Comparison of ENCODE assay signal across 12 mouse cellular contexts in genomic region chr11:69761868-69762267, GRCm38 (mm10). TPM values are rescaled to one million over a fixed set of nuclear protein-coding genes. Genes with fewer than 3 reads are reported as not detected.
DNase-seq lines count a peak whose midpoint lies in the region; ATAC-seq and TF ChIP-seq lines count a peak whose summit lies in the region.
"Had no signal": no experiment of that assay in that cellular context is flagged by ENCODE, and none has a peak within 500 bp of the region (broad histone marks: within the 10 kb centered on the region; RNA-seq: fewer than 3 reads in every experiment).

Slc35g3 (minus strand) TSS chr11:69761968.

- H3K9ac ChIP-seq in liver, embryonic 11.5 days (ENCODE audit: low read depth, low read length), result peak within 1 kb of the TSS; percentile 27; the same call in 1 of the 2 replicates
- H3K9ac ChIP-seq in liver, postnatal 0 days (replicated peaks), result no peak within 1 kb of the TSS
- H3K9ac ChIP-seq in hindbrain, embryonic 11.5 days (ENCODE audit: low read depth, low read length), result 0 out of 2 replicates have a peak within 1 kb of the TSS, but pooled peaks have one; percentile 15
- no peak within 1 kb of the TSS for H3K9ac ChIP-seq in limb, embryonic 11.5 days (ENCODE audit: low read length)
- 0 out of 2 replicates have a peak within 1 kb of the TSS, but pooled peaks have one; percentile 21 for H3K9ac ChIP-seq in neural tube, embryonic 14.5 days (replicated peaks; ENCODE audit: low read depth, low read length)

- H3K9me3 ChIP-seq in liver, embryonic 11.5 days (ENCODE audit: control insufficient read depth, low read length), result no peaks in the 10 kb centered on the region
- no peaks in the 10 kb centered on the region for H3K9me3 ChIP-seq in liver, postnatal 0 days (ENCODE audit: low read length)
- no peaks in the 10 kb centered on the region for H3K9me3 ChIP-seq in hindbrain, embryonic 11.5 days (ENCODE audit: control insufficient read depth, low read length)
- H3K9me3 ChIP-seq in limb, embryonic 11.5 days (ENCODE audit: control insufficient read depth, low read length), result no peaks in the 10 kb centered on the region
- no peaks in the 10 kb centered on the region for H3K9me3 ChIP-seq in neural tube, embryonic 14.5 days (ENCODE audit: control insufficient read depth, low read length)
- H3K9me3 ChIP-seq: intestine, embryonic 15.5 days had no signal

- TF ChIP-seq CTCF in liver, postnatal 0 days (IDR thresholded peaks at IDR 0.05; ENCODE audit: low read depth), result no peak

- no peaks in the 10 kb centered on the region for H3K27me3 ChIP-seq in liver, embryonic 11.5 days (replicated peaks; ENCODE audit: control insufficient read depth, insufficient read depth, low read length)
- no peaks in the 10 kb centered on the region for H3K27me3 ChIP-seq in liver, postnatal 0 days (ENCODE audit: insufficient read depth, low read length)
- H3K27me3 ChIP-seq in hindbrain, embryonic 11.5 days (ENCODE audit: control insufficient read depth, insufficient read depth, low read length), result no peaks in the 10 kb centered on the region
- no peaks in the 10 kb centered on the region for H3K27me3 ChIP-seq in limb, embryonic 11.5 days (ENCODE audit: control insufficient read depth, insufficient read depth, low read length)
- no peaks in the 10 kb centered on the region for H3K27me3 ChIP-seq in neural tube, embryonic 14.5 days (ENCODE audit: control insufficient read depth, insufficient read depth, low read length)
- H3K27me3 ChIP-seq: intestine, embryonic 15.5 days had no signal

- peaks cover 22% of the 10 kb centered on the region for H3K4me1 ChIP-seq in liver, embryonic 11.5 days (replicated peaks; ENCODE audit: control insufficient read depth, insufficient read depth, low read length)
- peaks cover 23% of the 10 kb centered on the region for H3K4me1 ChIP-seq in liver, postnatal 0 days (ENCODE audit: insufficient read depth)
- H3K4me1 ChIP-seq in hindbrain, embryonic 11.5 days (replicated peaks; ENCODE audit: control insufficient read depth, insufficient read depth, low read length), result peaks cover 9% of the 10 kb centered on the region
- H3K4me1 ChIP-seq in limb, embryonic 11.5 days (ENCODE audit: control insufficient read depth, insufficient read depth, low read length), result peaks cover 20% of the 10 kb centered on the region
- H3K4me1 ChIP-seq in neural tube, embryonic 14.5 days (ENCODE audit: control insufficient read depth, insufficient read depth, low read length), result peaks cover 27% of the 10 kb centered on the region

- H3K4me3 ChIP-seq in liver, embryonic 11.5 days (ENCODE audit: low read depth, low read length), result no peak within 1 kb of the TSS
- no peak within 1 kb of the TSS for H3K4me3 ChIP-seq in liver, postnatal 0 days (ENCODE audit: low read depth, low read length)
- no peak within 1 kb of the TSS for H3K4me3 ChIP-seq in hindbrain, embryonic 11.5 days (ENCODE audit: low read depth, low read length)
- no peak within 1 kb of the TSS for H3K4me3 ChIP-seq in limb, embryonic 11.5 days (ENCODE audit: low read depth, low read length)
- H3K4me3 ChIP-seq in neural tube, embryonic 14.5 days (ENCODE audit: low read depth, low read length), result no peak within 1 kb of the TSS
- H3K4me3 ChIP-seq: intestine, embryonic 15.5 days had no signal

- 63% methylated on average over 1 of the region's 1 CpGs for WGBS in liver, embryonic 11.5 days
- WGBS in liver, postnatal 0 days (ENCODE audit: insufficient replicate concordance), result 62% methylated on average over 1 of the region's 1 CpGs
- 70% methylated on average over 1 of the region's 1 CpGs for WGBS in hindbrain, embryonic 11.5 days
- 75% methylated on average over 1 of the region's 1 CpGs for WGBS in limb, embryonic 11.5 days
- WGBS in neural tube, embryonic 14.5 days, result 88% methylated on average over 1 of the region's 1 CpGs

- no peak for ATAC-seq in liver, embryonic 11.5 days (replicated peaks; ENCODE audit: low FRiP score)
- no peak for ATAC-seq in liver, postnatal 0 days
- no peak for ATAC-seq in hindbrain, embryonic 11.5 days (ENCODE audit: low FRiP score)
- ATAC-seq in limb, embryonic 11.5 days (ENCODE audit: insufficient number of reproducible peaks, low FRiP score, low TSS enrichment, low read depth), result no peak
- ATAC-seq in neural tube, embryonic 14.5 days (ENCODE audit: low read depth), result no peak
- ATAC-seq: intestine, embryonic 15.5 days had no signal

- H3K36me3 ChIP-seq in liver, embryonic 11.5 days (ENCODE audit: control insufficient read depth, insufficient read depth, low read length), result no peaks in the 10 kb centered on the region
- H3K36me3 ChIP-seq in liver, postnatal 0 days (replicated peaks; ENCODE audit: insufficient read depth, low read length), result no peaks in the 10 kb centered on the region
- no peaks in the 10 kb centered on the region for H3K36me3 ChIP-seq in hindbrain, embryonic 11.5 days (ENCODE audit: control insufficient read depth, insufficient read depth, low read length)
- H3K36me3 ChIP-seq in limb, embryonic 11.5 days (ENCODE audit: control insufficient read depth, insufficient read depth, low read length), result no peaks in the 10 kb centered on the region
- H3K36me3 ChIP-seq in neural tube, embryonic 14.5 days (ENCODE audit: control insufficient read depth, insufficient read depth, low read length), result no peaks in the 10 kb centered on the region
- H3K36me3 ChIP-seq: intestine, embryonic 15.5 days had no signal

- no peak for TF ChIP-seq EP300 in liver, postnatal 0 days (IDR thresholded peaks at IDR 0.05; ENCODE audit: low read depth)

- no peak within 1 kb of the TSS for H3K4me2 ChIP-seq in liver, embryonic 11.5 days
- no peak within 1 kb of the TSS for H3K4me2 ChIP-seq in liver, postnatal 0 days (ENCODE audit: low read depth, low read length)
- no peak within 1 kb of the TSS for H3K4me2 ChIP-seq in hindbrain, embryonic 11.5 days (replicated peaks; ENCODE audit: low read depth, low read length)
- H3K4me2 ChIP-seq in limb, embryonic 11.5 days (ENCODE audit: low read depth, severe bottlenecking), result 0 out of 2 replicates have a peak within 1 kb of the TSS, but pooled peaks have one; percentile 7
- H3K4me2 ChIP-seq in neural tube, embryonic 14.5 days (ENCODE audit: low read depth, low read length), result no peak within 1 kb of the TSS

- no peak within 1 kb of the TSS; the same call in 1 of the 2 replicates for H3K27ac ChIP-seq in liver, embryonic 11.5 days (ENCODE audit: low read depth, low read length)
- H3K27ac ChIP-seq in liver, postnatal 0 days (ENCODE audit: low read depth), result no peak within 1 kb of the TSS
- H3K27ac ChIP-seq in hindbrain, embryonic 11.5 days (ENCODE audit: low read depth, low read length), result no peak within 1 kb of the TSS
- H3K27ac ChIP-seq in limb, embryonic 11.5 days (replicated peaks; ENCODE audit: low read depth, low read length), result no peak within 1 kb of the TSS
- H3K27ac ChIP-seq in neural tube, embryonic 14.5 days (ENCODE audit: low read depth, low read length), result peak within 1 kb of the TSS; percentile 94

- DNase-seq in liver, embryonic 11.5 days (ENCODE audit: low spot score), result no peak
- DNase-seq in liver, postnatal 0 days, result no peak
- no peak for DNase-seq in hindbrain, embryonic 11.5 days (ENCODE audit: low spot score)
- no peak for DNase-seq in limb, embryonic 11.5 days (ENCODE audit: low spot score)
- no peak for DNase-seq in embryo, embryonic 10 days (ENCODE audit: low spot score)
- DNase-seq in gastrocnemius, postnatal 10 days, result no peak
- DNase-seq: cerebellum, adult 8-10 months; thymus, adult 2 months had no signal

RNA-seq across cellular contexts. Expression of gene Slc35g3, which starts in this region (rescaled TPM):
- not detected in 2 replicates for polyA plus RNA-seq in liver, embryonic 11.5 days (2014; fragmentation: Nextera tagmentation; extraction: Ambion mirVana)
- polyA plus RNA-seq in liver, postnatal 0 days (2015; fragmentation: Nextera tagmentation; extraction: Ambion mirVana), result not detected in 2 replicates
- polyA plus RNA-seq in hindbrain, embryonic 11.5 days (2014; fragmentation: Nextera tagmentation; extraction: Ambion mirVana), result 0.57 and 1.1 TPM in 2 replicates
- 0.09 TPM in 1 of 2 replicates, not detected in the other for polyA plus RNA-seq in limb, embryonic 11.5 days (2014; fragmentation: Nextera tagmentation; extraction: Ambion mirVana)
- polyA plus RNA-seq in neural tube, embryonic 14.5 days (2014; fragmentation: Nextera tagmentation; extraction: Ambion mirVana), result not detected in 2 replicates
- not detected for total RNA-seq in gastrocnemius, postnatal 10 days (2021)
- total RNA-seq: layer of hippocampus, adult 18-20 months; neutrophil, adult 5-6 weeks had no signal

Comparison
In these comparisons a context has a peak if more than half of its experiments do, and no peak if none do; other contexts are left out.
1. H3K9ac ChIP-seq: peak in liver, embryonic 11.5 days (single experiment), hindbrain, embryonic 11.5 days (single experiment) and neural tube, embryonic 14.5 days (single experiment); none in liver, postnatal 0 days (single experiment) and limb, embryonic 11.5 days (single experiment).